8 mouse cellular contexts compared by ENCODE assay signal in the genomic region with DNA sequence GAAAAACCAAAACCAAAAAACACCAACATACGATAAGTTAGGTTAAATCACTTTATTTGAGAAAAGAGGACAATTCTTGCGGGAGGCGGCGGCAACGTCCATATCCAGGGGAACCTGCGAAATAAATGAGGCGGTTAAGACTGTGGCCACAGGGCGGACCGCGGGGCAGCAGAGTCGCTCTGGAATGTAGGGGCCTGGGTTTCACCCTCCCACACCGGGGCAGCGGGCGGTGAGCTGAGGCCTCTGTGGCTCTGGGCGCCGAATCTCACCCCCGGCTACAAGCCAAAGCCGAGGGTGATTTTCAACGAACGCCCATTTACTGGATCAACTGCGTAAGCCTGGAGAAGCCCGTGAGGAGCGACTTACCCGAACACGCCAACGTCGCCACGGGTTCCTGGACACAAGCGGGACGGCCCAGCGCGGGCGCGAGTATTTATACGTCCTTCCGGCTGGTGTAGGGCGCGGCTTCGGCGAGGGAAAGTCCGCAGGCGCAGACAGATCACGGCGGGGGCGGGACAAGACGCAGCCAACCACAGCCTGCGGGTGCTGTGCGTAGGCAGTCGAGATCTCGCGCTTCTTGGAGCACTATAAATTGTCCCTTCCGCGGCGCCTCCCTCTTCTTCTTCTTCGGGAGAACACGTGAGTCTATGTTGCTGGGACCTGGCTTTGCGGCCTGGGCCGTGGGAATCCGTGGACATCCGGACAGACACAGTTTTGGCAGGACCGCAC. TPM values are rescaled to one million over a fixed set of nuclear protein-coding genes. Genes with fewer than 3 reads are reported as not detected.
DNase-seq lines count a peak whose midpoint lies in the region; ATAC-seq and TF ChIP-seq lines count a peak whose summit lies in the region.

No protein-coding gene starts in this region.

- H3K27ac ChIP-seq in forebrain, embryonic 16.5 days (ENCODE audit: low read length): peak overlapping the region; percentile 76
- H3K27ac ChIP-seq in lung, embryonic 15.5 days: peak overlapping the region; percentile 84

- peak; percentile 64 for ATAC-seq in G1E (ENCODE audit: extremely low read depth, insufficient number of reproducible peaks, low FRiP score, poor library complexity, severe bottlenecking)
- peak; percentile 99 for ATAC-seq in forebrain, embryonic 16.5 days
- ATAC-seq in lung, embryonic 15.5 days (ENCODE audit: borderline replicate concordance, extremely low read depth, low FRiP score, low TSS enrichment): peak; percentile 97

- under 1% methylated on average over 61 of the region's 61 CpGs for WGBS in forebrain, embryonic 16.5 days
- WGBS in lung, embryonic 15.5 days: under 1% methylated on average over 61 of the region's 61 CpGs

- H3K4me2 ChIP-seq in forebrain, embryonic 16.5 days (ENCODE audit: low read length): peak overlapping the region; percentile 80
- H3K4me2 ChIP-seq in lung, embryonic 15.5 days: peak overlapping the region; percentile 81

- H3K36me3 ChIP-seq in G1E (replicated peaks): peaks cover 59% of the 10 kb centered on the region
- H3K36me3 ChIP-seq in forebrain, embryonic 16.5 days (ENCODE audit: control insufficient read depth, insufficient read depth): peaks cover 7% of the 10 kb centered on the region
- peaks cover 29% of the 10 kb centered on the region for H3K36me3 ChIP-seq in lung, embryonic 15.5 days

- peaks cover 38% of the 10 kb centered on the region for H3K4me1 ChIP-seq in G1E (ENCODE audit: insufficient read depth, low read depth, low read length)
- peaks cover 33% of the 10 kb centered on the region for H3K4me1 ChIP-seq in forebrain, embryonic 16.5 days (replicated peaks; ENCODE audit: control insufficient read depth, insufficient read depth, low read length)
- H3K4me1 ChIP-seq in lung, embryonic 15.5 days: peaks cover 36% of the 10 kb centered on the region

- TF ChIP-seq CTCF in G1E (IDR thresholded peaks at IDR 0.05; ENCODE audit: low read depth, low read length): no peak

- peak; percentile 90 for DNase-seq in G1E (ENCODE audit: low spot score)
- DNase-seq in cerebellum, adult 18-20 months: peak; percentile 97 to 99
- DNase-seq in heart, postnatal 4 days: peak; percentile 98
- DNase-seq in layer of hippocampus, adult 8-10 months (ENCODE audit: low spot score in 2 of 2): peak; percentile 98 to 99
- peak; percentile 98 for DNase-seq in ovary, adult 18-20 months (ENCODE audit: low spot score)
- peak; percentile 98 for DNase-seq in thymus, postnatal 0 days (ENCODE audit: low spot score)

- peak overlapping the region; percentile 92 for H3K9ac ChIP-seq in forebrain, embryonic 16.5 days (replicated peaks; ENCODE audit: low read depth, low read length)
- H3K9ac ChIP-seq in lung, embryonic 15.5 days: peak overlapping the region; percentile 97

- no peaks in the 10 kb centered on the region for H3K9me3 ChIP-seq in G1E (replicated peaks)
- H3K9me3 ChIP-seq in forebrain, embryonic 16.5 days (ENCODE audit: control insufficient read depth, low read length): no peaks in the 10 kb centered on the region
- H3K9me3 ChIP-seq in lung, embryonic 15.5 days: no peaks in the 10 kb centered on the region

- H3K27me3 ChIP-seq in G1E (ENCODE audit: insufficient read depth, low read length): no peaks in the 10 kb centered on the region; the same call in 1 of the 2 replicates
- no peaks in the 10 kb centered on the region for H3K27me3 ChIP-seq in forebrain, embryonic 16.5 days (replicated peaks; ENCODE audit: control insufficient read depth, insufficient read depth, low read length)
- H3K27me3 ChIP-seq in lung, embryonic 15.5 days: no peaks in the 10 kb centered on the region

- peak overlapping the region; percentile 81 for H3K4me3 ChIP-seq in G1E (ENCODE audit: low read depth, low read length)
- H3K4me3 ChIP-seq in forebrain, embryonic 16.5 days (replicated peaks; ENCODE audit: low read length): peak overlapping the region; percentile 92
- peak overlapping the region; percentile 91 for H3K4me3 ChIP-seq in lung, embryonic 15.5 days

RNA-seq across cellular contexts. Expression of gene Rps2, which starts 1.7 kb away (rescaled TPM):
- 3,970 and 4,105 TPM in 2 replicates for total RNA-seq in G1E (2014; fragmentation: Nextera tagmentation)
- 950 and 975 TPM in 2 replicates for total RNA-seq in G1E (2017)
- polyA plus RNA-seq in G1E (2012): 2,688 and 3,723 TPM in 2 replicates
- polyA plus RNA-seq in forebrain, embryonic 16.5 days (2015; fragmentation: Nextera tagmentation; extraction: Ambion mirVana): 787 and 797 TPM in 2 replicates
- total RNA-seq in heart, postnatal 4 days (2021): 100 to 1,000 TPM; 734 to 782 TPM
- total RNA-seq in layer of hippocampus, adult 8-10 months (2022): 100 to 1,000 TPM; 282 to 365 (median 323) TPM
- 1,576 and 1,662 TPM in 2 replicates for polyA plus RNA-seq in lung, embryonic 15.5 days (2015; fragmentation: Nextera tagmentation; extraction: Ambion mirVana)
- polyA plus RNA-seq in thymus, postnatal 0 days (2015; fragmentation: Nextera tagmentation; extraction: Ambion mirVana): 1,372 and 1,374 TPM in 2 replicates

RNA-seq across cellular contexts. Expression of gene Rnf151, which starts 1.8 kb away (rescaled TPM):
- total RNA-seq in G1E (2014; fragmentation: Nextera tagmentation): not detected in 2 replicates
- 0.23 TPM in 1 of 2 replicates, not detected in the other for total RNA-seq in G1E (2017)
- polyA plus RNA-seq in G1E (2012): 0.13 and 0.17 TPM in 2 replicates
- polyA plus RNA-seq in forebrain, embryonic 16.5 days (2015; fragmentation: Nextera tagmentation; extraction: Ambion mirVana): not detected in 2 replicates
- not detected for total RNA-seq in heart, postnatal 4 days (2021)
- under 1 TPM in 2 of 4 experiments, not detected in 2; 0.36 to 0.47 TPM for total RNA-seq in layer of hippocampus, adult 8-10 months (2022)
- polyA plus RNA-seq in lung, embryonic 15.5 days (2015; fragmentation: Nextera tagmentation; extraction: Ambion mirVana): 0.18 and 0.21 TPM in 2 replicates
- 0.13 TPM in 1 of 2 replicates, not detected in the other for polyA plus RNA-seq in thymus, postnatal 0 days (2015; fragmentation: Nextera tagmentation; extraction: Ambion mirVana)

RNA-seq across cellular contexts. Expression of gene Ndufb10, which starts 4.6 kb away (rescaled TPM):
- total RNA-seq in G1E (2014; fragmentation: Nextera tagmentation): 54.6 and 63.5 TPM in 2 replicates
- total RNA-seq in G1E (2017): 185 and 206 TPM in 2 replicates
- polyA plus RNA-seq in G1E (2012): 372 and 429 TPM in 2 replicates
- polyA plus RNA-seq in forebrain, embryonic 16.5 days (2015; fragmentation: Nextera tagmentation; extraction: Ambion mirVana): 220 and 233 TPM in 2 replicates
- 100 to 1,000 TPM; 684 to 725 TPM for total RNA-seq in heart, postnatal 4 days (2021)
- 100 to 1,000 TPM; 214 to 227 (median 222) TPM for total RNA-seq in layer of hippocampus, adult 8-10 months (2022)
- 186 and 193 TPM in 2 replicates for polyA plus RNA-seq in lung, embryonic 15.5 days (2015; fragmentation: Nextera tagmentation; extraction: Ambion mirVana)
- 304 and 335 TPM in 2 replicates for polyA plus RNA-seq in thymus, postnatal 0 days (2015; fragmentation: Nextera tagmentation; extraction: Ambion mirVana)

RNA-seq across cellular contexts. Expression of gene Rpl3l, which starts 8.0 kb away (rescaled TPM):
- total RNA-seq in G1E (2014; fragmentation: Nextera tagmentation): not detected in 2 replicates
- total RNA-seq in G1E (2017): 0.17 TPM in 1 of 2 replicates, not detected in the other
- 0.07 TPM in 1 of 2 replicates, not detected in the other for polyA plus RNA-seq in G1E (2012)
- polyA plus RNA-seq in forebrain, embryonic 16.5 days (2015; fragmentation: Nextera tagmentation; extraction: Ambion mirVana): not detected in 2 replicates
- total RNA-seq in heart, postnatal 4 days (2021): 10 to 100 TPM; 19.5 TPM
- under 1 TPM; 0.23 to 0.77 (median 0.54) TPM for total RNA-seq in layer of hippocampus, adult 8-10 months (2022)
- polyA plus RNA-seq in lung, embryonic 15.5 days (2015; fragmentation: Nextera tagmentation; extraction: Ambion mirVana): 0.18 TPM in 1 of 2 replicates, not detected in the other
- 0.82 and 1.6 TPM in 2 replicates for polyA plus RNA-seq in thymus, postnatal 0 days (2015; fragmentation: Nextera tagmentation; extraction: Ambion mirVana)

RNA-seq across cellular contexts. Expression of gene Tbl3, which starts 12.2 kb away (rescaled TPM):
- total RNA-seq in G1E (2014; fragmentation: Nextera tagmentation) (9.2 and 17.8 TPM in 2 replicates), G1E (2017) (27.7 and 34.0 TPM in 2 replicates)
- polyA plus RNA-seq in G1E (2012): 15.6 and 25.2 TPM in 2 replicates
- polyA plus RNA-seq in forebrain, embryonic 16.5 days (2015; fragmentation: Nextera tagmentation; extraction: Ambion mirVana): 83.7 and 85.5 TPM in 2 replicates
- total RNA-seq in heart, postnatal 4 days (2021): 10 to 100 TPM; 25.2 to 29.2 TPM
- 10 to 100 TPM; 24.2 to 32.3 (median 27.8) TPM for total RNA-seq in layer of hippocampus, adult 8-10 months (2022)
- 81.2 and 85.2 TPM in 2 replicates for polyA plus RNA-seq in lung, embryonic 15.5 days (2015; fragmentation: Nextera tagmentation; extraction: Ambion mirVana)
- 65.9 TPM in 2 replicates for polyA plus RNA-seq in thymus, postnatal 0 days (2015; fragmentation: Nextera tagmentation; extraction: Ambion mirVana)

Comparison
In these comparisons a context has a peak if more than half of its experiments do, and no peak if none do; other contexts are left out.
1. Peak in every context shown above with its lines: DNase-seq, ATAC-seq, H3K4me3 ChIP-seq and H3K27ac ChIP-seq.